Mouse (Mus musculus) lung, postnatal 0 days (tissue): ENCODE measurements around the gene Mus81. TPM values are rescaled to one million over a fixed set of nuclear protein-coding genes. Genes with fewer than 3 reads are reported as not detected.

Experiments
- ATAC-seq: fragments of 200-750 bp; cut with Nextera tagmentation; 2 replicates; pipeline ENCODE4 v1.8.0; 2017; ENCODE audit warnings: moderate library complexity
- DNase-seq: peaks from one replicate; pipeline ENCODE4 v3.0.0-alpha.2; 2016; ENCODE audit warnings: low spot score
- H3K27ac ChIP-seq: fragments of 300-500 bp; sonication (generic); 2 replicates; pipeline ENCODE4 v1.5.1; 2014; ENCODE audit warnings: antibody characterized with exemption, mild to moderate bottlenecking, low read length, mixed read lengths
- H3K27me3 ChIP-seq: fragments of 300-500 bp; sonication (generic); replicated peaks from 2 replicates; pipeline ENCODE4 v1.6.1; 2014; ENCODE audit warnings: low read length, mixed read lengths; ENCODE audit not compliant: insufficient read depth
- H3K36me3 ChIP-seq: fragments of 300-500 bp; sonication (generic); 2 replicates; pipeline ENCODE4 v1.6.1; 2014; ENCODE audit warnings: low read length, mixed read lengths; ENCODE audit not compliant: insufficient read depth
- H3K4me1 ChIP-seq: fragments of 300-500 bp; sonication (generic); 2 replicates; pipeline ENCODE4 v1.6.1; 2014; ENCODE audit warnings: antibody characterized with exemption, low read depth, low read length, mixed read lengths; ENCODE audit not compliant: insufficient read depth
- H3K4me2 ChIP-seq: fragments of 300-500 bp; sonication (generic); replicated peaks from 2 replicates; pipeline ENCODE4 v1.6.1; 2014; ENCODE audit warnings: low read depth, mild to moderate bottlenecking, low read length, moderate library complexity, mixed read lengths
- H3K4me3 ChIP-seq: fragments of 300-500 bp; sonication (generic); 2 replicates; pipeline ENCODE4 v1.5.1; 2014; ENCODE audit warnings: low read depth, low read length
- H3K9ac ChIP-seq: fragments of 300-500 bp; sonication (generic); replicated peaks from 2 replicates; pipeline ENCODE4 v1.6.1; 2014; ENCODE audit warnings: low read depth, mild to moderate bottlenecking
- H3K9me3 ChIP-seq: fragments of 300-500 bp; sonication (generic); 2 replicates; pipeline ENCODE4 v1.6.1; 2016; ENCODE audit warnings: low read length, mixed read lengths
- CTCF ChIP-seq: IDR thresholded peaks from 2 replicates; pipeline ENCODE4 v1.5.1; 2016; ENCODE audit warnings: antibody characterized with exemption, mild to moderate bottlenecking
- EP300 ChIP-seq: IDR thresholded peaks from 2 replicates; pipeline ENCODE4 v1.6.1; 2016; ENCODE audit warnings: antibody characterized with exemption, mild to moderate bottlenecking, control low read depth
- WGBS: fragments of 180-500 bp; shearing (Covaris S2); extraction: QIAGEN DNeasy Blood & Tissue Kit; methylation state at CpG from one replicate; pipeline ENCODE4 v1.1.7; 2014; 5-methylcytosine and 5-hydroxymethylcytosine counted together
- polyA plus RNA-seq: library from polyadenylated mRNA; unstranded; fragments of >200 nt; fragmentation: Nextera tagmentation; extraction: Ambion mirVana; gene quantifications from 2 replicates; pipeline ENCODE4 v1.2.1, GENCODE M21; 2015

The Mus81 gene
- 46.7 and 50.2 TPM in 2 replicates for polyA plus RNA-seq

- Histone ChIP-seq H3K27me3 (no peaks in the 10 kb centered on the region), H3K9me3 (no peaks in the 10 kb centered on the region), H3K27ac (peak within 1 kb of the TSS; percentile 98), H3K36me3 (peaks cover 7% of the 10 kb centered on the region), H3K4me2 (peak within 1 kb of the TSS; percentile 69), H3K4me1 (peaks cover 21% of the 10 kb centered on the region; the same call in 1 of the 2 replicates), H3K9ac (peak within 1 kb of the TSS; percentile 27), H3K4me3 (peak within 1 kb of the TSS; percentile 39)
- DNase-seq (peak; percentile 99), ATAC-seq (peak; percentile 66)
- WGBS = 0% methylated on average over 39 of the region's 39 CpGs
- TF ChIP-seq CTCF = peak; percentile 95
- peak; percentile 85; the same call in 1 of the 2 replicates for TF ChIP-seq EP300
Measured at GRCm38 (mm10) chr19:5487768-5488550, at the start of gene Mus81. Gene Mus81 (minus strand): TSS chr19:5488402.

GRCm38 (mm10) chr19:5532520-5532919 lies 44.3 kb upstream of the Mus81 start:
- 49% methylated on average over 8 of the region's 8 CpGs for WGBS
- no peaks in the 10 kb centered on the region for H3K9me3 ChIP-seq
- TF ChIP-seq CTCF (no peak), EP300 (no peak)
- no peaks in the 10 kb centered on the region for H3K36me3 ChIP-seq
- H3K4me2 ChIP-seq = no peak overlapping the region
- no peak overlapping the region for H3K4me3 ChIP-seq
- ATAC-seq (no peak), DNase-seq (no peak)
- H3K27me3 ChIP-seq = no peaks in the 10 kb centered on the region
- no peak overlapping the region for H3K27ac ChIP-seq
- H3K4me1 ChIP-seq = no peaks in the 10 kb centered on the region
- no peak overlapping the region for H3K9ac ChIP-seq

- Histone ChIP-seq H3K4me3 (peak overlapping the region; percentile 29; the same call in 1 of the 2 replicates), H3K36me3 (no peaks in the 10 kb centered on the region), H3K9ac (no peak overlapping the region), H3K27ac (no peak overlapping the region), H3K4me2 (peak overlapping the region; percentile 56), H3K27me3 (no peaks in the 10 kb centered on the region), H3K9me3 (no peaks in the 10 kb centered on the region), H3K4me1 (no peaks in the 10 kb centered on the region)
- TF ChIP-seq CTCF (no peak), EP300 (no peak)
- DNase-seq = no peak
- ATAC-seq = no peak
- WGBS = 42% methylated on average over 7 of the region's 7 CpGs
Measured at GRCm38 (mm10) chr19:5530138-5530524, 41.9 kb upstream of the Mus81 start.

- H3K4me3 ChIP-seq = peak overlapping the region; percentile 29
- peak overlapping the region; percentile 56 for H3K4me2 ChIP-seq
- H3K36me3 ChIP-seq = no peaks in the 10 kb centered on the region
- WGBS = 13% methylated on average over 20 of the region's 20 CpGs
- no peaks in the 10 kb centered on the region for H3K27me3 ChIP-seq
- peak; percentile 98 for DNase-seq
- TF ChIP-seq CTCF = peak; percentile 99
- TF ChIP-seq EP300 = peak; percentile 33; the same call in 1 of the 2 replicates
- no peak overlapping the region for H3K9ac ChIP-seq
- peak; percentile 99 for ATAC-seq
- peak overlapping the region; percentile 72 for H3K27ac ChIP-seq
- no peaks in the 10 kb centered on the region for H3K9me3 ChIP-seq
- H3K4me1 ChIP-seq = no peaks in the 10 kb centered on the region
Measured at GRCm38 (mm10) chr19:5529325-5530137, 41.3 kb upstream of the Mus81 start.

GRCm38 (mm10) chr19:5525204-5525603 lies 37.0 kb upstream of the Mus81 start:
- 67% methylated on average over 5 of the region's 5 CpGs for WGBS
- H3K9me3 ChIP-seq = no peaks in the 10 kb centered on the region
- ATAC-seq (no peak), DNase-seq (no peak)
- no peaks in the 10 kb centered on the region for H3K4me1 ChIP-seq
- H3K4me2 ChIP-seq = no peak overlapping the region
- no peaks in the 10 kb centered on the region for H3K27me3 ChIP-seq
- H3K9ac ChIP-seq = no peak overlapping the region
- H3K4me3 ChIP-seq = no peak overlapping the region
- no peak for TF ChIP-seq EP300
- no peak for TF ChIP-seq CTCF
- no peaks in the 10 kb centered on the region for H3K36me3 ChIP-seq
- H3K27ac ChIP-seq = no peak overlapping the region

GRCm38 (mm10) chr19:5518721-5519120 lies 30.5 kb upstream of the Mus81 start:
- no peak for TF ChIP-seq EP300
- TF ChIP-seq CTCF = no peak
- DNase-seq (no peak), ATAC-seq (no peak)
- Histone ChIP-seq H3K4me1 (no peaks in the 10 kb centered on the region), H3K4me3 (no peak overlapping the region), H3K9me3 (no peaks in the 10 kb centered on the region), H3K27ac (no peak overlapping the region), H3K4me2 (no peak overlapping the region), H3K9ac (no peak overlapping the region), H3K27me3 (no peaks in the 10 kb centered on the region), H3K36me3 (no peaks in the 10 kb centered on the region)
- 83% methylated on average over 3 of the region's 3 CpGs for WGBS
